Comparison of ENCODE assay signal across 8 mouse cellular contexts in the genomic region with DNA sequence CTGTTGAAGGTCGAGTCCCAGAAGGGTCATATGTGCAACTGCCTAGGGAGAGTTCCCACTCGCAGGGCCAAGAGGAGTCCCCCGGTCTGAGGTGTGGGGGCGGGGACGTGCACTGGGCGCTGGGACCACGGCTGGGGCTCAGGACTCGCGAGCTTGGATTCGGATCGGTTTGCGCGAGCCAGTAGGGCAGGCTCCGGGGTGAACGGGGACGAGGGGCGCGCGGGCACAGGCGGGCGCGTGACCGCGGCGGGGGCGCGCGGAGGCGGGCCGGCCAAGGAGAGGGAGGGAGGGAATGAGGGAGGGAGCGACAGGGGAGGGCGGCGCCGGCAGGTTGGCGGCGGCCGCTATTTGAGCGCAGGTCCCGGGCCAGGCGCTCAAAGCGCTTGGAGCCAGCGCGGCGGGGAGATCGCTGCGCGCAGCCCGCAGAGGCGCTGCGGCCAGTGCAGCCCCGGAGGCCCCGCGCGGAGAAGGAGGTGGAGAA. TPM values are rescaled to one million over a fixed set of nuclear protein-coding genes. Genes with fewer than 3 reads are reported as not detected.
A peak's percentile ranks its signal among the peaks of the same experiment; 100 is the strongest.
DNase-seq lines count a peak whose midpoint lies in the region; ATAC-seq and TF ChIP-seq lines count a peak whose summit lies in the region.

A gene (plus strand): TSS at position 122 of the 481 bp plus-strand sequence.

- peak; percentile 12 to 14 for DNase-seq in layer of hippocampus, adult 18-20 months (ENCODE audit: low spot score in 2 of 2)
- no peak for DNase-seq in layer of hippocampus, adult 9-10 months (ENCODE audit: low spot score)
- DNase-seq in heart, adult 9 months (ENCODE audit: low spot score in 2 of 2): peak; percentile 33 to 43
- peak; percentile 42 to 56 for DNase-seq in kidney, adult 8-10 months

- peaks cover 77% of the 10 kb centered on the region for H3K27me3 ChIP-seq in embryonic facial prominence, embryonic 12.5 days
- peaks cover 96% of the 10 kb centered on the region for H3K27me3 ChIP-seq in limb, embryonic 13.5 days
- H3K27me3 ChIP-seq in midbrain, embryonic 16.5 days (ENCODE audit: control insufficient read depth, insufficient read depth, low read depth, low read length): no peaks in the 10 kb centered on the region
- H3K27me3 ChIP-seq in testis, adult 2 months (ENCODE audit: control insufficient read depth, insufficient read depth, low read length): no peaks in the 10 kb centered on the region; the same call in 1 of the 2 replicates

- peak within 1 kb of the TSS; percentile 99 for H3K4me2 ChIP-seq in embryonic facial prominence, embryonic 12.5 days (replicated peaks)
- H3K4me2 ChIP-seq in limb, embryonic 13.5 days (replicated peaks): peak within 1 kb of the TSS; percentile 99
- peak within 1 kb of the TSS; percentile 72 for H3K4me2 ChIP-seq in midbrain, embryonic 16.5 days (ENCODE audit: low read length)

- no peaks in the 10 kb centered on the region for H3K9me3 ChIP-seq in embryonic facial prominence, embryonic 12.5 days
- no peaks in the 10 kb centered on the region for H3K9me3 ChIP-seq in limb, embryonic 13.5 days
- no peaks in the 10 kb centered on the region for H3K9me3 ChIP-seq in midbrain, embryonic 16.5 days (replicated peaks; ENCODE audit: control insufficient read depth, low read length, poor library complexity, severe bottlenecking)

- H3K36me3 ChIP-seq in embryonic facial prominence, embryonic 12.5 days: no peaks in the 10 kb centered on the region
- H3K36me3 ChIP-seq in limb, embryonic 13.5 days: no peaks in the 10 kb centered on the region
- H3K36me3 ChIP-seq in midbrain, embryonic 16.5 days (ENCODE audit: control insufficient read depth, insufficient read depth, low read length): no peaks in the 10 kb centered on the region
- no peaks in the 10 kb centered on the region for H3K36me3 ChIP-seq in testis, adult 2 months (ENCODE audit: control insufficient read depth, insufficient read depth, low read length)

- peak within 1 kb of the TSS; percentile 72 for H3K4me3 ChIP-seq in embryonic facial prominence, embryonic 12.5 days
- peak within 1 kb of the TSS; percentile 72 for H3K4me3 ChIP-seq in limb, embryonic 13.5 days
- H3K4me3 ChIP-seq in midbrain, embryonic 16.5 days (ENCODE audit: low read depth, low read length): peak within 1 kb of the TSS; percentile 81
- H3K4me3 ChIP-seq in testis, adult 2 months (ENCODE audit: control insufficient read depth, low read depth, low read length): peak within 1 kb of the TSS; percentile 39

- H3K9ac ChIP-seq in embryonic facial prominence, embryonic 12.5 days: peak within 1 kb of the TSS; percentile 75
- peak within 1 kb of the TSS; percentile 74 for H3K9ac ChIP-seq in limb, embryonic 13.5 days
- peak within 1 kb of the TSS; percentile 91 for H3K9ac ChIP-seq in midbrain, embryonic 16.5 days (ENCODE audit: low read depth, low read length)

- WGBS in embryonic facial prominence, embryonic 12.5 days: under 1% methylated on average over 35 of the region's 54 CpGs
- 1% methylated on average over 38 of the region's 54 CpGs for WGBS in limb, embryonic 13.5 days
- WGBS in midbrain, embryonic 16.5 days: 0% methylated on average over 22 of the region's 54 CpGs

- no peak for TF ChIP-seq CTCF in testis, adult 2 months (IDR thresholded peaks at IDR 0.05; ENCODE audit: control insufficient read depth, insufficient read depth, insufficient replicate concordance, low read depth, low read length)

- H3K4me1 ChIP-seq in embryonic facial prominence, embryonic 12.5 days: peaks cover 9% of the 10 kb centered on the region; the same call in 1 of the 2 replicates
- peaks cover 13% of the 10 kb centered on the region for H3K4me1 ChIP-seq in limb, embryonic 13.5 days
- peaks cover 32% of the 10 kb centered on the region for H3K4me1 ChIP-seq in midbrain, embryonic 16.5 days (ENCODE audit: control insufficient read depth, insufficient read depth, low read length)
- H3K4me1 ChIP-seq in testis, adult 2 months (ENCODE audit: control insufficient read depth, insufficient read depth, low read length): peaks cover 7% of the 10 kb centered on the region

- peak; percentile 68 for ATAC-seq in embryonic facial prominence, embryonic 12.5 days (ENCODE audit: insufficient number of reproducible peaks, insufficient read depth, low FRiP score, low TSS enrichment)
- ATAC-seq in limb, embryonic 13.5 days (ENCODE audit: low FRiP score, low read depth): peak; percentile 60
- peak; percentile 69 for ATAC-seq in midbrain, embryonic 16.5 days

- no peak for TF ChIP-seq POLR2A in testis, adult 2 months (IDR thresholded peaks at IDR 0.05; ENCODE audit: control insufficient read depth, low read depth, low read length)

- H3K27ac ChIP-seq in embryonic facial prominence, embryonic 12.5 days: no peak within 1 kb of the TSS
- H3K27ac ChIP-seq in limb, embryonic 13.5 days: no peak within 1 kb of the TSS
- H3K27ac ChIP-seq in midbrain, embryonic 16.5 days (ENCODE audit: low read length): peak within 1 kb of the TSS; percentile 78
- no peak within 1 kb of the TSS for H3K27ac ChIP-seq in testis, adult 2 months (ENCODE audit: control insufficient read depth, insufficient read depth, low read depth, low read length)

RNA-seq across cellular contexts. Expression of the gene that starts here (rescaled TPM):
- total RNA-seq in layer of hippocampus, adult 18-20 months (2021): 10 to 100 TPM; 15.1 to 17.7 TPM
- 1.1 and 1.2 TPM in 2 replicates for polyA plus RNA-seq in embryonic facial prominence, embryonic 12.5 days (2016; fragmentation: Nextera tagmentation; extraction: Ambion mirVana)
- polyA plus RNA-seq in limb, embryonic 13.5 days (2015; fragmentation: Nextera tagmentation; extraction: Ambion mirVana): 0.56 and 0.68 TPM in 2 replicates
- 9.1 and 9.3 TPM in 2 replicates for polyA plus RNA-seq in midbrain, embryonic 16.5 days (2015; fragmentation: Nextera tagmentation; extraction: Ambion mirVana)
- polyA plus RNA-seq in testis, adult 2 months (2012; rRNA removed): 5.2 and 8.2 TPM in 2 replicates

Comparison
In these comparisons a context has a peak if more than half of its experiments do, and no peak if none do; other contexts are left out.
1. Peak in ATAC-seq, H3K4me3 ChIP-seq, H3K9ac ChIP-seq and H3K4me2 ChIP-seq in limb, embryonic 13.5 days; RNA of the gene not detected or under 1 TPM.